Mouse (Mus musculus): ENCODE results near the gene Scarf1. TPM values are rescaled to one million over a fixed set of nuclear protein-coding genes. Genes with fewer than 3 reads are reported as not detected.

Scarf1 gene
- total and polyA plus RNA-seq, 2 experiments from 2014 or later = 3.0 to 3.6 TPM

- Histone ChIP-seq H3K36me3 (ENCODE audit: insufficient read depth, low read length) (no peaks in the 10 kb centered on the region), H3K4me1 (ENCODE audit: insufficient read depth, low read length) (no peaks in the 10 kb centered on the region), H3K27me3 (ENCODE audit: insufficient read depth, low read length) (no peaks in the 10 kb centered on the region), H3K9me3 (ENCODE audit: low read length) (no peaks in the 10 kb centered on the region), H3K4me3 (ENCODE audit: low read depth, low read length) (no peak overlapping the region), H3K27ac (ENCODE audit: low read depth, low read length) (no peak overlapping the region), H3K9ac (replicated peaks; ENCODE audit: low read length, poor library complexity, severe bottlenecking) (no peak overlapping the region), H3K4me2 (ENCODE audit: low read depth, low read length, poor library complexity, severe bottlenecking) (no peak overlapping the region)
- WGBS = 89% methylated on average over 25 of the region's 25 CpGs
- ATAC-seq (ENCODE audit: low FRiP score) (no peak), DNase-seq (ENCODE audit: low spot score) (no peak)
- TF ChIP-seq CTCF (IDR thresholded peaks at IDR 0.05) = no peak
Observed at GRCm38 (mm10) chr11:75515186-75515585, 1.8 kb downstream of the Scarf1 start.

GRCm38 (mm10) chr11:75519834-75520633 lies 6.7 kb downstream of the Scarf1 start:
- Histone ChIP-seq H3K9ac (replicated peaks; ENCODE audit: low read length, poor library complexity, severe bottlenecking) (no peak overlapping the region), H3K36me3 (ENCODE audit: insufficient read depth, low read length) (no peaks in the 10 kb centered on the region), H3K4me2 (ENCODE audit: low read depth, low read length, poor library complexity, severe bottlenecking) (no peak overlapping the region), H3K27me3 (ENCODE audit: insufficient read depth, low read length) (no peaks in the 10 kb centered on the region), H3K4me3 (ENCODE audit: low read depth, low read length) (no peak overlapping the region), H3K9me3 (ENCODE audit: low read length) (no peaks in the 10 kb centered on the region), H3K4me1 (ENCODE audit: insufficient read depth, low read length) (no peaks in the 10 kb centered on the region), H3K27ac (ENCODE audit: low read depth, low read length) (no peak overlapping the region)
- TF ChIP-seq CTCF (IDR thresholded peaks at IDR 0.05) = no peak
- WGBS = 78% methylated on average over 15 of the region's 15 CpGs
- ATAC-seq (ENCODE audit: low FRiP score) = no peak
- DNase-seq (ENCODE audit: low spot score) = no peak

- Histone ChIP-seq H3K4me2 (ENCODE audit: low read depth, low read length, poor library complexity, severe bottlenecking) (no peak overlapping the region), H3K27me3 (ENCODE audit: insufficient read depth, low read length) (no peaks in the 10 kb centered on the region), H3K4me3 (ENCODE audit: low read depth, low read length) (no peak overlapping the region), H3K4me1 (ENCODE audit: insufficient read depth, low read length) (no peaks in the 10 kb centered on the region), H3K9ac (replicated peaks; ENCODE audit: low read length, poor library complexity, severe bottlenecking) (no peak overlapping the region), H3K36me3 (ENCODE audit: insufficient read depth, low read length) (no peaks in the 10 kb centered on the region), H3K9me3 (ENCODE audit: low read length) (no peaks in the 10 kb centered on the region), H3K27ac (ENCODE audit: low read depth, low read length) (no peak overlapping the region)
- ATAC-seq (ENCODE audit: low FRiP score) = no peak
- WGBS = 84% methylated on average over 4 of the region's 4 CpGs
- TF ChIP-seq CTCF (IDR thresholded peaks at IDR 0.05) = no peak
- no peak for DNase-seq (ENCODE audit: low spot score)
Observed at GRCm38 (mm10) chr11:75521609-75522008, 8.3 kb downstream of the Scarf1 start.

- H3K9ac ChIP-seq (replicated peaks; ENCODE audit: low read length, poor library complexity, severe bottlenecking) = no peak overlapping the region
- no peaks in the 10 kb centered on the region for H3K36me3 ChIP-seq (ENCODE audit: insufficient read depth, low read length)
- H3K9me3 ChIP-seq (ENCODE audit: low read length) = no peaks in the 10 kb centered on the region
- WGBS = 86% methylated on average over 2 of the region's 2 CpGs
- H3K27me3 ChIP-seq (ENCODE audit: insufficient read depth, low read length) = no peaks in the 10 kb centered on the region
- DNase-seq (ENCODE audit: low spot score) (no peak), ATAC-seq (ENCODE audit: low FRiP score) (no peak)
- H3K4me1 ChIP-seq (ENCODE audit: insufficient read depth, low read length) = no peaks in the 10 kb centered on the region
- no peak overlapping the region for H3K27ac ChIP-seq (ENCODE audit: low read depth, low read length)
- no peak for TF ChIP-seq CTCF (IDR thresholded peaks at IDR 0.05)
- no peak overlapping the region for H3K4me2 ChIP-seq (ENCODE audit: low read depth, low read length, poor library complexity, severe bottlenecking)
- H3K4me3 ChIP-seq (ENCODE audit: low read depth, low read length) = no peak overlapping the region
Observed at GRCm38 (mm10) chr11:75522793-75523192, 9.5 kb downstream of the Scarf1 start.

- H3K4me2 ChIP-seq (ENCODE audit: low read depth, low read length, poor library complexity, severe bottlenecking) = no peak overlapping the region
- H3K4me1 ChIP-seq (ENCODE audit: insufficient read depth, low read length) = no peaks in the 10 kb centered on the region
- H3K9me3 ChIP-seq (ENCODE audit: low read length) = no peaks in the 10 kb centered on the region
- DNase-seq (ENCODE audit: low spot score) = no peak
- no peak overlapping the region for H3K4me3 ChIP-seq (ENCODE audit: low read depth, low read length)
- TF ChIP-seq CTCF (IDR thresholded peaks at IDR 0.05) = no peak
- 85% methylated on average over 15 of the region's 15 CpGs for WGBS
- H3K9ac ChIP-seq (replicated peaks; ENCODE audit: low read length, poor library complexity, severe bottlenecking) = no peak overlapping the region
- ATAC-seq (ENCODE audit: low FRiP score) = no peak
- no peak overlapping the region for H3K27ac ChIP-seq (ENCODE audit: low read depth, low read length)
- no peaks in the 10 kb centered on the region for H3K27me3 ChIP-seq (ENCODE audit: insufficient read depth, low read length)
- no peaks in the 10 kb centered on the region for H3K36me3 ChIP-seq (ENCODE audit: insufficient read depth, low read length)
Observed at GRCm38 (mm10) chr11:75525531-75526125, 12.3 kb downstream of the Scarf1 start.

GRCm38 (mm10) chr11:75526943-75527342 lies 13.6 kb downstream of the Scarf1 start:
- H3K27ac ChIP-seq (ENCODE audit: low read depth, low read length) = no peak overlapping the region
- no peaks in the 10 kb centered on the region for H3K9me3 ChIP-seq (ENCODE audit: low read length)
- no peak overlapping the region for H3K4me2 ChIP-seq (ENCODE audit: low read depth, low read length, poor library complexity, severe bottlenecking)
- H3K36me3 ChIP-seq (ENCODE audit: insufficient read depth, low read length) = no peaks in the 10 kb centered on the region
- H3K4me1 ChIP-seq (ENCODE audit: insufficient read depth, low read length) = no peaks in the 10 kb centered on the region
- no peak for ATAC-seq (ENCODE audit: low FRiP score)
- no peak for TF ChIP-seq CTCF (IDR thresholded peaks at IDR 0.05)
- no peak overlapping the region for H3K9ac ChIP-seq (replicated peaks; ENCODE audit: low read length, poor library complexity, severe bottlenecking)
- H3K4me3 ChIP-seq (ENCODE audit: low read depth, low read length) = no peak overlapping the region
- no peak for DNase-seq (ENCODE audit: low spot score)
- 80% methylated on average over 6 of the region's 6 CpGs for WGBS
- H3K27me3 ChIP-seq (ENCODE audit: insufficient read depth, low read length) = no peaks in the 10 kb centered on the region

Measured in midbrain, postnatal 0 days (tissue).